Mouse (Mus musculus): ENCODE measurements around the gene Mroh2a. TPM values are rescaled to one million over a fixed set of nuclear protein-coding genes. Genes with fewer than 3 reads are reported as not detected.
"Not testable (repeated sequence)": the region's sequence is repeated elsewhere in the genome, so short reads cannot be mapped to it uniquely, and the experiment has no call there.

The Mroh2a gene
- polyA plus RNA-seq, 1 experiment from 2014 or later: 0.93 TPM

DNA sequence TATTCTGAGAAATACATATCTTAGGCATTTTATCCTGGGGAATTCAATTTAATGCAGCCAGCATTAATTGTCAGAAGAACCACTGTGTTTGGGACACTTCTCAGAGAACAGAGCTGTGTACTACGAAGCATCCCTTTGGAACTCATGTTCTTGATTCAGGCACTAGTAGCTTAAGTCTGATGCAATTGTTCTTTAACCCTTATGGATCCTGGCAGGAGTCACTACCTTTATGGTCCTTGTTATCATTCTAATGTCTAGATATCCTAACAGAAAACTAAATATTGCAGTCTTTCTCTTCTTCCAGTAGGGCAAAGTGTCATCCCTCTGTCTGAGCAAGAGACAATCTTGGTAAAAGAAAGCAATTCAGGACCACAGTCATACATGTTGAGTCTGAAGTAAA lies 13.7 kb upstream of the Mroh2a start:
- WGBS: 84% methylated on average over 1 of the region's 1 CpGs
- H3K4me3 ChIP-seq: no peak overlapping the region
- no peaks in the 10 kb centered on the region for H3K4me1 ChIP-seq (replicated peaks)
- no peaks in the 10 kb centered on the region for H3K27me3 ChIP-seq (ENCODE audit: insufficient read depth, poor library complexity, severe bottlenecking)
- no peak overlapping the region for H3K27ac ChIP-seq
- no peaks in the 10 kb centered on the region for H3K36me3 ChIP-seq
- no peak for DNase-seq (ENCODE audit: low spot score)
- peaks cover 53% of the 10 kb centered on the region for H3K9me3 ChIP-seq

DNA sequence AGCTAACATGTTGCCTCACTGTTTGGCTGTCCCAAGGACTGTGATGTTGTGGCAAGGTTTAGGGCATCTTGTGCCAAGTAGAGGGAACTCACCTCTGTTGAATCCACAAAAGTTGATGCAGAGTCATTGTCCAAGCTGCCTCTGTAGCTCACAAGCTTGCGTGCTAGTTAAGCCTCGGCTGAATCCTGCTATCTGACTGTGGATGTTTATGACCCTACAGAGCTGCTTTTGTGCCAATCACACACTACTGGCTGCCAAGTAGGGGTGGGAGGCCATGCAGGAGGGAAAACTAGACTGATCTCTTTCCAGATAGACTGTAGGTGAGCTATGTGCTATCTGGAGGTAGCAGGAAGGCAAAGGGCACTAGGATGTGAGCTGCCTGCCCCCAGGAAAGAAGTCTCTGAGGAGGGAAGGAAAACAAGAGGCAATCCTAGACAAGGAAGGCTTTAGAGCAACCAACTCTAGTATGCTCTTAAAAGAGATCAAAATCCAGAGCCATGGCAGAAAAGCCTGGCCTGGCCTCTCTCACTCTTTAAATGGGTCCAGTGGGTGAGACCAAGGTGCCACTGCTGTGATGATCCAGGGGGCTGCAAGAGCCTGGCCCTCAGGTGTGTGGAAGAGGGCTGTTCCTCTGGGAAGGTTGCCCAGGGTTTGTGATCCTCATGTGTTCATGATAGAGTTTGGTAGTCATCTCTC lies 12.9 kb upstream of the Mroh2a start:
- WGBS: 83% methylated on average over 2 of the region's 2 CpGs
- H3K9me3 ChIP-seq: peaks cover 53% of the 10 kb centered on the region
- peak; percentile 10 for DNase-seq (ENCODE audit: low spot score)

GRCm38 (mm10) chr1:88214462-88214952 lies 12.3 kb upstream of the Mroh2a start:
- Histone ChIP-seq H3K27ac (no peak overlapping the region), H3K36me3 (no peaks in the 10 kb centered on the region), H3K9me3 (peaks cover 53% of the 10 kb centered on the region), H3K4me3 (no peak overlapping the region), H3K27me3 (ENCODE audit: insufficient read depth, poor library complexity, severe bottlenecking) (no peaks in the 10 kb centered on the region), H3K4me1 (replicated peaks) (no peaks in the 10 kb centered on the region)
- DNase-seq (ENCODE audit: low spot score): no peak
- WGBS: 81% methylated on average over 2 of the region's 2 CpGs

More for the DNA sequence above, 12.9 kb upstream of the Mroh2a start:
- Histone ChIP-seq H3K36me3 (no peaks in the 10 kb centered on the region), H3K27me3 (ENCODE audit: insufficient read depth, poor library complexity, severe bottlenecking) (no peaks in the 10 kb centered on the region), H3K4me3 (no peak overlapping the region), H3K27ac (no peak overlapping the region), H3K4me1 (replicated peaks) (no peaks in the 10 kb centered on the region)

DNA sequence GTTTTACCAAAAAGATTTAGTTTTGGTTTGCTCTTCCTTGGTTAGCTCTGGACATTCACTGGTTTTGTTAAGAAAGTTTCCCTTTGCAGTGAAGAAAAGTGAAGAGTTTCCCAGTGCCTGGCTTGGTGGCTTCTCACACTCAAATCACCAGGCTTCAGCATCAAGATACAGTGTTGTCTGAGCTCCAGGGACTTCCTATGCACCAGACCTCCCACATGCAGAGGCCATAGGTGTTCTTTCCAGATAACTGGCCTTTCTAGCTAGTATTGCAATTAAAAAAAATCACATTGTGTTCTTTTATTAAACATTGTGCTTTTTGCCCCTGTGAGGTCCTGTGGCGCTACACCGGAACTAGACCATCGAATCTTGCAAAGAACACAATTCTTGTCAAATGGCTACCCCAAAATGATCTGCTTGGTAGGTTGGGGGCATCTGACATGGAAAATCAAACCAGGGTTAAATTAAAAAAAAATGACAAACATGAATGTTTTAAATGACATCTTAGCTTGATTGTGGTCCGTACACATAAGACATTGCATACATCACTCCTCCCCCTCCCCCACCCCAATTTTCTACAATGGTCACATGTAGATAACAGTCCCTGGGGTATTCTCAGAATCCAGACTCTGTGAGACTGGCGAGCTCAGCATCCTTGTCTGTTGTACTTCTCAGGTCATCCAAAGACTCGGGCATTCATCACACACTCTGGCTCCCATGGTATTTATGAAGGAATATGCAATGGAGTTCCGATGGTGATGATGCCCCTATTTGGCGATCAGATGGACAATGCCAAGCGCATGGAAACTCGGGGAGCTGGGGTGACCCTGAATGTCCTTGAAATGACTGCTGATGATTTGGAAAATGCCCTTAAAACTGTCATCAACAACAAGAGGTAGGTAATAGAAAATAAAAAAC lies 11.1 kb upstream of the Mroh2a start:
- Histone ChIP-seq H3K27ac (no peak overlapping the region), H3K4me3 (no peak overlapping the region), H3K36me3 (no peaks in the 10 kb centered on the region), H3K9me3 (peaks cover 50% of the 10 kb centered on the region), H3K4me1 (replicated peaks) (no peaks in the 10 kb centered on the region), H3K27me3 (ENCODE audit: insufficient read depth, poor library complexity, severe bottlenecking) (no peaks in the 10 kb centered on the region)
- no peak for DNase-seq (ENCODE audit: low spot score)
- 71% methylated on average over 10 of the region's 10 CpGs for WGBS

- WGBS: 61% methylated on average over 2 of the region's 2 CpGs
- no peaks in the 10 kb centered on the region for H3K27me3 ChIP-seq (ENCODE audit: insufficient read depth, poor library complexity, severe bottlenecking)
- peak; percentile 9 for DNase-seq (ENCODE audit: low spot score)
- H3K9me3 ChIP-seq: peaks cover 47% of the 10 kb centered on the region
- H3K4me3 ChIP-seq: no peak overlapping the region
- H3K36me3 ChIP-seq: no peaks in the 10 kb centered on the region
- H3K4me1 ChIP-seq (replicated peaks): no peaks in the 10 kb centered on the region
- no peak overlapping the region for H3K27ac ChIP-seq
Measured at GRCm38 (mm10) chr1:88216551-88216950, 10.2 kb upstream of the Mroh2a start.

- no peaks in the 10 kb centered on the region for H3K4me1 ChIP-seq (replicated peaks)
- no peak for DNase-seq (ENCODE audit: low spot score)
- peaks cover 41% of the 10 kb centered on the region for H3K9me3 ChIP-seq
- no peak overlapping the region for H3K4me3 ChIP-seq
- no peak overlapping the region for H3K27ac ChIP-seq
- 66% methylated on average over 2 of the region's 2 CpGs for WGBS
- H3K27me3 ChIP-seq (ENCODE audit: insufficient read depth, poor library complexity, severe bottlenecking): no peaks in the 10 kb centered on the region
- no peaks in the 10 kb centered on the region for H3K36me3 ChIP-seq
Measured at GRCm38 (mm10) chr1:88217144-88217543, 9.6 kb upstream of the Mroh2a start.

DNA sequence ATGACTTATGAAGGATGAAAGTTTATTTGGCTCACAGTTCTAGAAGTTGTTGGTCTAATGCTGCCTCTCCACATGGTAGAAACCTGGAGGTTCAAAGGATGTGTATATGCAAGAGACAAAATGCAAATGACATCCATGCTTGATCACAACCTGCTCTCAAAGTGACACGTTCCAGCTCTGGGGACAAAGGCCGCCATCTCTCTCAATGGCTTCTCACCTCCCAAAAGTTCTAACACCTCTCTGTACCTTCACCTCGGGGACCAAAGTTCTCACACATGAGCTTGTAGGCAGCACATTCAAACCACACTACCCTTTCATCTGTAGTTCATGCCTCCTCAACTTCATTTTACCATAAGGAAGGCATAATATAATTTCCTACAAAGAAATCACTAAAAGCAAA lies 9.2 kb upstream of the Mroh2a start:
- Histone ChIP-seq H3K4me1 (replicated peaks) (no peaks in the 10 kb centered on the region), H3K27me3 (ENCODE audit: insufficient read depth, poor library complexity, severe bottlenecking) (no peaks in the 10 kb centered on the region), H3K36me3 (no peaks in the 10 kb centered on the region), H3K27ac (no peak overlapping the region), H3K4me3 (no peak overlapping the region), H3K9me3 (peaks cover 37% of the 10 kb centered on the region)
- no peak for DNase-seq (ENCODE audit: low spot score)
- WGBS: 43% methylated on average over 3 of the region's 3 CpGs

- 75% methylated on average over 9 of the region's 9 CpGs for WGBS
- no peaks in the 10 kb centered on the region for H3K36me3 ChIP-seq
- no peak overlapping the region for H3K4me3 ChIP-seq
- H3K27ac ChIP-seq: no peak overlapping the region
- H3K4me1 ChIP-seq (replicated peaks): no peaks in the 10 kb centered on the region
- peak; percentile 20 for DNase-seq (ENCODE audit: low spot score)
- H3K9me3 ChIP-seq: peaks cover 32% of the 10 kb centered on the region
- no peaks in the 10 kb centered on the region for H3K27me3 ChIP-seq (ENCODE audit: insufficient read depth, poor library complexity, severe bottlenecking)
Measured at GRCm38 (mm10) chr1:88218051-88218450, 8.7 kb upstream of the Mroh2a start.

DNA sequence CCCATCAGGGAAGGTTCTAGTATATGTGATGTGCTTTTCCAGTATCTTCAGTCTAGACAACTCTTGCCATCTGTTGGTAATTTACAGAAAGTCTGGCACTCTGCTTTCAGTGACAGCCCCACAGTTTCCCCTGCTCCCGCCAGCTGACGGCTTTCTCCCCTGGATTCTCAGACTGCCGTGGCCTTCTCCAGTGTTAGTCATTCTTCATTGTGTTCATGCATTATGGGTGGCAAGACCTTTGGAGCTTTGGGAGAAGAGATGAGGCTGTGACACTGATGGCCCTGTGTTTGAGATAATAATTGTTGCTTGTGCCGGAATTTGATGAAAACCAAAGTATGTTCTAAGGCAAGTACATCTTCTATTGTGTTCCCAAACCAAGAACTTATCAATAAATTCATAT lies 8.2 kb upstream of the Mroh2a start:
- Histone ChIP-seq H3K27ac (no peak overlapping the region), H3K27me3 (ENCODE audit: insufficient read depth, poor library complexity, severe bottlenecking) (no peaks in the 10 kb centered on the region), H3K4me1 (replicated peaks) (no peaks in the 10 kb centered on the region), H3K9me3 (peaks cover 27% of the 10 kb centered on the region), H3K36me3 (no peaks in the 10 kb centered on the region), H3K4me3 (no peak overlapping the region)
- no peak for DNase-seq (ENCODE audit: low spot score)
- 49% methylated on average over 4 of the region's 4 CpGs for WGBS

DNA sequence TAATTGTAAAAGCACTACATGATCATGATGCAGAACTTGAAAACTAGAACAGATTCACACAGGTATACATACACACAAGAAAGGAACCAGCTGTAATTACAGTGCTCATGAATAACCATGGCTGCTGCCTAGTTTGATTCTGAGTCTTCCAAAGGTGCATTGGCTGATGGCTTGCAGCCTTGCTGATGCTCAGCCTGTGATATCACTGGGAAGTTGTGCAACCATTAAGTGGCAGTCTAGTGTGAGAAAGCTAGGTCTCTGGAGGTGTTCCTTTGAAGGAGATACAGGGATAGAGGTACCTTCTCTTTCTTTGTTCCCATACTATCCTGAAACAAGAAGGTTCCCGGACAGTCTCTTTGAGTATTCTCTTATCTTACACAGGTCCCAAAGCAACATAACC lies 7.7 kb upstream of the Mroh2a start:
- no peaks in the 10 kb centered on the region for H3K36me3 ChIP-seq
- no peaks in the 10 kb centered on the region for H3K27me3 ChIP-seq (ENCODE audit: insufficient read depth, poor library complexity, severe bottlenecking)
- DNase-seq (ENCODE audit: low spot score): no peak
- H3K4me1 ChIP-seq (replicated peaks): no peaks in the 10 kb centered on the region
- H3K27ac ChIP-seq: no peak overlapping the region
- H3K9me3 ChIP-seq: peaks cover 22% of the 10 kb centered on the region
- WGBS: 20% methylated on average over 1 of the region's 1 CpGs
- H3K4me3 ChIP-seq: no peak overlapping the region

DNA sequence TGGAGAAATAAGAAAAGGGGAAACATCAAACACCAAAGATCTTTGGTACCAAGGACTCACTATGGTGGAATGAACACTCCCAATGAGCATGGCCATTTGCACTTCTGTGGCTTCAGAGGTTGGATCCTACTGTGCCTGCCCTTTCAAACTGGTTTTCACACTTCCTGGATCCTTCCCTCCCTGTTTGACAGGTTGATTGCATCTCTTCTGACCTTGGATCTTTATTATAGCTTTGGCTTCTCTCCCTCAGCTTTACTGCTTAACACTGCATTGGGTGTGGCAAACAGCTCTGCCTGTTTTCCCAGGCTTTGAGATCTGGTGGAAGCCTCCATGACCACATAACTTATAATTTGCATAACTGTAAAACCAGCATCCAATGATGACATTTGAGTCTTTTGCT lies 6.5 kb upstream of the Mroh2a start:
- no peaks in the 10 kb centered on the region for H3K4me1 ChIP-seq (replicated peaks)
- H3K9me3 ChIP-seq: peaks cover 10% of the 10 kb centered on the region
- no peak overlapping the region for H3K27ac ChIP-seq
- no peaks in the 10 kb centered on the region for H3K27me3 ChIP-seq (ENCODE audit: insufficient read depth, poor library complexity, severe bottlenecking)
- no peak for DNase-seq (ENCODE audit: low spot score)
- H3K36me3 ChIP-seq: no peaks in the 10 kb centered on the region
- no peak overlapping the region for H3K4me3 ChIP-seq

- DNase-seq (ENCODE audit: low spot score): no peak
- WGBS: 55% methylated on average over 2 of the region's 2 CpGs
Measured at GRCm38 (mm10) chr1:88222216-88222615, 4.6 kb upstream of the Mroh2a start.

GRCm38 (mm10) chr1:88223011-88223515 lies 3.7 kb upstream of the Mroh2a start:
- H3K27ac ChIP-seq; H3K36me3 ChIP-seq; DNase-seq (ENCODE audit: low spot score); H3K4me1 ChIP-seq (replicated peaks); H3K4me3 ChIP-seq; H3K27me3 ChIP-seq (ENCODE audit: insufficient read depth, poor library complexity, severe bottlenecking): not testable (repeated sequence)
- peaks cover 28% of the 10 kb centered on the region for H3K9me3 ChIP-seq

More at GRCm38 (mm10) chr1:88222216-88222615, 4.6 kb upstream of the Mroh2a start:
- H3K4me1 ChIP-seq (replicated peaks): no peaks in the 10 kb centered on the region
- no peak overlapping the region for H3K27ac ChIP-seq
- H3K27me3 ChIP-seq (ENCODE audit: insufficient read depth, poor library complexity, severe bottlenecking): no peaks in the 10 kb centered on the region
- no peaks in the 10 kb centered on the region for H3K36me3 ChIP-seq
- H3K9me3 ChIP-seq: peaks cover 20% of the 10 kb centered on the region
- H3K4me3 ChIP-seq: no peak overlapping the region

Measured in hindbrain, embryonic 10.5 days (tissue).